Mouse (Mus musculus) duodenum, adult 2 months (tissue): ENCODE data around the gene Gm4297. TPM values are rescaled to one million over a fixed set of nuclear protein-coding genes. Genes with fewer than 3 reads are reported as not detected.

Experiments used
- polyA plus RNA-seq: library from polyadenylated mRNA; depleted of rRNA; stranded (reverse); fragments of >200 nt; gene quantifications from 2 replicates; pipeline ENCODE4 v1.2.3, GENCODE M21; 2012; ENCODE audit warnings: low replicate concordance; rRNA removed

Gm4297 gene
- polyA plus RNA-seq = not detected in 2 replicates

GRCm38 (mm10) chrX:24574795-24575194 lies at the start of gene Gm4297:
Gene Gm4297, minus strand, starts transcription at chrX:24574895.

Other genes starting within 250 kb of the Gm4297 start
- gene Gm5934, start 74.1 kb downstream of the Gm4297 start, polyA plus RNA-seq = not detected in 2 replicates
- not detected in 2 replicates for gene Gm5935, start 200.3 kb upstream of the Gm4297 start, polyA plus RNA-seq